Mouse (Mus musculus): ENCODE results near the gene Cbx2. TPM values are rescaled to one million over a fixed set of nuclear protein-coding genes. Genes with fewer than 3 reads are reported as not detected.

Cbx2 gene
- polyA plus RNA-seq, 1 experiment, result 14.8 TPM

GRCm38 (mm10) chr11:119001493-119002128, 21.2 kb upstream of the Cbx2 start:
- Histone ChIP-seq H3K4me3 (ENCODE audit: insufficient read depth, poor library complexity, severe bottlenecking) (no peak overlapping the region), H3K79me3 (ENCODE audit: low read depth) (no peaks in the 10 kb centered on the region), H3K36me3 (ENCODE audit: control insufficient read depth, insufficient read depth) (no peaks in the 10 kb centered on the region), H3K79me2 (ENCODE audit: control insufficient read depth, insufficient read depth) (no peaks in the 10 kb centered on the region), H3K27me3 (ENCODE audit: control insufficient read depth, insufficient read depth, insufficient read length) (peaks cover 24% of the 10 kb centered on the region), H3ac (ENCODE audit: control insufficient read depth, insufficient read length, low read depth) (no peak overlapping the region)
- TF ChIP-seq CEBPB (IDR thresholded peaks at IDR 0.05; ENCODE audit: low read depth) (peak; percentile 74), USF1 (IDR thresholded peaks at IDR 0.05; ENCODE audit: low read depth) (no peak)

- Histone ChIP-seq H3K36me3 (ENCODE audit: control insufficient read depth, insufficient read depth) (no peaks in the 10 kb centered on the region), H3K79me2 (ENCODE audit: control insufficient read depth, insufficient read depth) (no peaks in the 10 kb centered on the region), H3K27me3 (ENCODE audit: control insufficient read depth, insufficient read depth, insufficient read length) (peaks cover 21% of the 10 kb centered on the region), H3K79me3 (ENCODE audit: low read depth) (no peaks in the 10 kb centered on the region), H3ac (ENCODE audit: control insufficient read depth, insufficient read length, low read depth) (no peak overlapping the region), H3K4me3 (ENCODE audit: insufficient read depth, poor library complexity, severe bottlenecking) (no peak overlapping the region)
- TF ChIP-seq MYOD1 (IDR thresholded peaks at IDR 0.05; ENCODE audit: control insufficient read depth, insufficient read length, low read depth), result no peak
These were observed 17.1 kb upstream of the Cbx2 start for GRCm38 (mm10) chr11:119005547-119006275.

- Histone ChIP-seq H3K79me3 (ENCODE audit: low read depth) (no peaks in the 10 kb centered on the region), H3K79me2 (ENCODE audit: control insufficient read depth, insufficient read depth) (no peaks in the 10 kb centered on the region), H3ac (ENCODE audit: control insufficient read depth, insufficient read length, low read depth) (no peak overlapping the region), H3K4me3 (ENCODE audit: insufficient read depth, poor library complexity, severe bottlenecking) (no peak overlapping the region), H3K36me3 (ENCODE audit: control insufficient read depth, insufficient read depth) (no peaks in the 10 kb centered on the region), H3K27me3 (ENCODE audit: control insufficient read depth, insufficient read depth, insufficient read length) (peaks cover 21% of the 10 kb centered on the region)
- no peak for TF ChIP-seq MYOD1 (IDR thresholded peaks at IDR 0.05; ENCODE audit: control insufficient read depth, insufficient read length, low read depth)
- no peak for TF ChIP-seq USF1 (IDR thresholded peaks at IDR 0.05; ENCODE audit: low read depth)
- TF ChIP-seq FOSL1 (IDR thresholded peaks at IDR 0.05; ENCODE audit: insufficient read depth, low read length, poor library complexity, severe bottlenecking), result no peak
- TF ChIP-seq CTCF (IDR thresholded peaks at IDR 0.05; ENCODE audit: control insufficient read depth, insufficient read depth, insufficient read length), result no peak
- TF ChIP-seq CEBPB (IDR thresholded peaks at IDR 0.05; ENCODE audit: low read depth), result no peak
- TF ChIP-seq MAX (IDR thresholded peaks at IDR 0.05), result no peak
- TF ChIP-seq MYOG (IDR thresholded peaks at IDR 0.05; ENCODE audit: control insufficient read depth, extremely low read depth, insufficient read length), result no peak
These were observed 16.3 kb upstream of the Cbx2 start for GRCm38 (mm10) chr11:119006462-119006861.

GRCm38 (mm10) chr11:119007461-119008456, 15.0 kb upstream of the Cbx2 start:
- H3K79me3 ChIP-seq (ENCODE audit: low read depth), result no peaks in the 10 kb centered on the region
- peaks cover 21% of the 10 kb centered on the region for H3K27me3 ChIP-seq (ENCODE audit: control insufficient read depth, insufficient read depth, insufficient read length)
- TF ChIP-seq USF1 (IDR thresholded peaks at IDR 0.05; ENCODE audit: low read depth) (no peak), MYOG (IDR thresholded peaks at IDR 0.05; ENCODE audit: control insufficient read depth, extremely low read depth, insufficient read length) (no peak), FOSL1 (IDR thresholded peaks at IDR 0.05; ENCODE audit: insufficient read depth, low read length, poor library complexity, severe bottlenecking) (no peak), CEBPB (IDR thresholded peaks at IDR 0.05; ENCODE audit: low read depth) (no peak), MYOD1 (IDR thresholded peaks at IDR 0.05; ENCODE audit: control insufficient read depth, insufficient read length, low read depth) (no peak), CTCF (IDR thresholded peaks at IDR 0.05; ENCODE audit: control insufficient read depth, insufficient read depth, insufficient read length) (no peak), MAX (IDR thresholded peaks at IDR 0.05) (no peak)
- H3K4me3 ChIP-seq (ENCODE audit: insufficient read depth, poor library complexity, severe bottlenecking), result no peak overlapping the region
- no peaks in the 10 kb centered on the region for H3K36me3 ChIP-seq (ENCODE audit: control insufficient read depth, insufficient read depth)
- H3K79me2 ChIP-seq (ENCODE audit: control insufficient read depth, insufficient read depth), result no peaks in the 10 kb centered on the region
- no peak overlapping the region for H3ac ChIP-seq (ENCODE audit: control insufficient read depth, insufficient read length, low read depth)

- Histone ChIP-seq H3K79me2 (ENCODE audit: control insufficient read depth, insufficient read depth) (no peaks in the 10 kb centered on the region), H3K27me3 (ENCODE audit: control insufficient read depth, insufficient read depth, insufficient read length) (no peaks in the 10 kb centered on the region), H3K36me3 (ENCODE audit: control insufficient read depth, insufficient read depth) (no peaks in the 10 kb centered on the region), H3K79me3 (ENCODE audit: low read depth) (no peaks in the 10 kb centered on the region), H3ac (ENCODE audit: control insufficient read depth, insufficient read length, low read depth) (no peak overlapping the region), H3K4me3 (ENCODE audit: insufficient read depth, poor library complexity, severe bottlenecking) (no peak overlapping the region)
- TF ChIP-seq CEBPB (IDR thresholded peaks at IDR 0.05; ENCODE audit: low read depth) (no peak), MYOD1 (IDR thresholded peaks at IDR 0.05; ENCODE audit: control insufficient read depth, insufficient read length, low read depth) (no peak), MYOG (IDR thresholded peaks at IDR 0.05; ENCODE audit: control insufficient read depth, extremely low read depth, insufficient read length) (no peak), CTCF (IDR thresholded peaks at IDR 0.05; ENCODE audit: control insufficient read depth, insufficient read depth, insufficient read length) (no peak), MAX (IDR thresholded peaks at IDR 0.05) (no peak), FOSL1 (IDR thresholded peaks at IDR 0.05; ENCODE audit: insufficient read depth, low read length, poor library complexity, severe bottlenecking) (no peak), USF1 (IDR thresholded peaks at IDR 0.05; ENCODE audit: low read depth) (no peak)
These were observed 8.3 kb upstream of the Cbx2 start for GRCm38 (mm10) chr11:119014455-119014854.
